Mouse (Mus musculus): ENCODE data around the gene Csf3.
A peak's percentile ranks its signal among the peaks of the same experiment; 100 is the strongest.

- no peak for TF ChIP-seq USF1 (IDR thresholded peaks at IDR 0.05; ENCODE audit: low read depth, low read length)
- TF ChIP-seq GATA1 (IDR thresholded peaks at IDR 0.05; ENCODE audit: low read depth, low read length), result no peak
- TF ChIP-seq CTCF (IDR thresholded peaks at IDR 0.05 in 2 of 3, conservative IDR thresholded peaks at IDR 0.05 in 1 of 3; ENCODE audit: control insufficient read depth in 1 of 3, insufficient read depth in 1 of 3, low read depth in 2 of 3, low read length in 3 of 3, poor library complexity in 1 of 3, severe bottlenecking in 1 of 3), result peak in 2 of 3 experiments; percentile 20 to 29; a peak in 3 of 6 replicates
- TF ChIP-seq UBTF (IDR thresholded peaks at IDR 0.05; ENCODE audit: borderline replicate concordance, insufficient read depth, low read depth, low read length), result no peak
- TF ChIP-seq EP300 (IDR thresholded peaks at IDR 0.05; ENCODE audit: low read depth in 1 of 2, low read length in 2 of 2), result no peak
- TF ChIP-seq MAFK (IDR thresholded peaks at IDR 0.05; ENCODE audit: borderline replicate concordance, low read depth, low read length), result no peak
- no peak for TF ChIP-seq ZKSCAN1 (IDR thresholded peaks at IDR 0.05; ENCODE audit: low read depth, low read length)
- TF ChIP-seq ZMIZ1 (IDR thresholded peaks at IDR 0.05; ENCODE audit: low read depth, low read length), result no peak
- no peak for TF ChIP-seq E2F4 (IDR thresholded peaks at IDR 0.05; ENCODE audit: borderline replicate concordance, low read depth, low read length)
- TF ChIP-seq TAL1 (IDR thresholded peaks at IDR 0.05; ENCODE audit: low read length), result no peak
- no peak for TF ChIP-seq MAX (IDR thresholded peaks at IDR 0.05; ENCODE audit: low read length)
- no peak for TF ChIP-seq POLR2A (IDR thresholded peaks at IDR 0.05; ENCODE audit: control insufficient read depth in 1 of 2, insufficient read depth in 1 of 2, low read depth in 1 of 2, low read length in 2 of 2, poor library complexity in 1 of 2)
- TF ChIP-seq RAD21 (IDR thresholded peaks at IDR 0.05; ENCODE audit: low read depth, low read length), result no peak
Observed at GRCm38 (mm10) chr11:98748506-98749416, 47.7 kb downstream of the Csf3 start.

Data from MEL (cell line).